Mouse (Mus musculus): ENCODE measurements around the gene Supt4a.

Gene Supt4a

DNA sequence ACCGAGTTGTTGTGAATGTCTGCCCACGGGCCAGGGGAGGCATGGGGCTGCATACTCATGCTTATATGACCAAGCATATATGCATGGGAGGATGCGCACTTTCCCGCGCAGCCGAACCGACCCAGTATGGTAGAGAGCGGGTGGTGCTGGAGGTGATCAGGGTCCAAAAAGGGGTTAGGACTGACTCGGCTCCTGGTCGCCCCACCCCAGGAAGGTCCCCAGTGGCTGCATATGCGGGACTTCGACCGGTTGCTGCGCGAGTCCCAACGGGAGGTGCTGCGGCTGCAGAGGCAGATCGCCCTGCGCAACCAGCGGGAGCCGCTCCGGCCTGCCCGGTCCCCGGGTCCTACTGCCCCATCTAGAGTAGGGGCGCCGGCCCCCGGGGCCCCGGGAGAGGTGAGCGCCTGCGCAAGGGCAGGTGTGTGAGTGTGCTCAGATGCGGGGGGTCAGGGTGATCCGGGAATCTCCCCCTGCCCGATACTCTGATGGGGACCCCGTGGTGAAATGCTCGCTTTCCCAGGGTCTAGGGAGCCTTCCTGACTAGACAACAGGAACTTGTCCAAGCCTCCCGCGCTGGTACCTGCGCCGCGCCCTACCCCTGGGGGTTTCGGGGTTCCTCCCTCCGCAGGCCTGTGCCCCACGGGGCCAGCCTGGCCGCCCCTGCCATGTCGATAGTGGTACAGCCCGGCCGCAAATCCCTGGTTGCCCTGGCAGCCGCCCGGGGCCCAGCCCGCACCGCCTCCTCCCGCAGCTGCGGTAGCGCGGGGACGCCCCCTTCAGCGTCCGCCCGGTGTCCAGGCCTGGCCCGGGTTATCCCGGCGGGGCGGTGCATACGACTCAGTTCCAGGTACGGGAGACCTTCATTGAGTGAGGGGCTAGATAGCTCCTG lies 26.9 kb downstream of the Supt4a start:
- DNase-seq (ENCODE audit: low read depth) = no peak

DNA sequence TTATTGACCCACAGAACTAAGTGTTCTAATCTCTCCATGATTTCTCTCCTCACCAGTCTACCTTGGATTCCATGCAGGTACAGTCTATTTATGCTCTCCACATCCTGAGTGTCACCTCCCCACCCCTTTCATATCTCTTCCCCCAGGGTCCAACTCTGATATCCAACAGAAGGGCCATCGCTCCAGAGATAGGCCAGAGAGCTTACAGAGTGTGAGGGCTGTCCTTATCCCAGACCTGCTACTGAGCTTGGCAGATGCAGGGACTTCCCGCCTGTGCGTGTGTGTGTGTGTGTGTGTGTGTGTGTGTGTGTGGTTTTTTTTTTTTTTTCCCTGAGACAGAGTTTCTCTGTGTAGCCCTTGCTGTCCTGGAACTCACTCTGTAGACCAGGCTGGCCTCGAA lies 31.4 kb downstream of the Supt4a start:
- no peak for DNase-seq (ENCODE audit: low read depth)

DNA sequence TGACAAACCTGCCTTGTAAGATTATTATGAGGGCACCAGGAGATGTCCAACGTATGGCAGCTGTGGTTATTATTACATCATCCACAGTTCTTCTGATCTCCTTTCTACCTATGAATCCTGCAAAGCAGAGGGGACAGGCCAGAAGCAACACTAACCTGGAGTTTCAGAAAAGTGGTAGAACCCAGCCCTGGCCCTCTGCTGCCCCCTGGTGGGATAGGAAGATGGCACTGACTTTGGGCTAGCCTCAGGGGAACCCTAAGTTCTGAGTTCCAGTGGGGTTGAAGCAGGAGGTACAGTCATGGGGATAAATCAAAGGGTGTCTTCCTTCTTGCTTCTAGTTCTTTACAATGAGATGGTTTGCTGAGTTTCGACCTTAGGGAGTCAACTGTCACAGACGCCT lies 33.6 kb downstream of the Supt4a start:
- peak; percentile 70 for DNase-seq (ENCODE audit: low read depth)

DNA sequence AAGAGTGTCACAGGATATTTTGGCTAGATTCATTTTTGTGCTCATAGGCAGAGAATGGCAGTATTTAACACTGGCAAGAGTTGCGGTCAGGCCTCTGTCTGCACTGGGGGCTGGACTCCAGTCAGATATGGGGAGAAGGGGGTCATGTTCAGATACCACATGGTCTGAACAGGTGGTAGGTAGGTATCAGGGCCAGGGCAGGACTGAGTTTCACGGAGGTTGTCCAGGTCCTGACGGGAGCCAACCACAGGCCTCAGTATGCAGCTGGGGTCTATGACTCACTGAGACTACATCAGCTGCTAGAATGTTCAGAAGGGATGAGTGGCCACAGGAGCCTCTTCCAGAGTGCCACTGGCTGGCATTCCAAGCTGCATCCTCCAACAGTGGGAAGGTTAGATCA lies 35.0 kb downstream of the Supt4a start:
- DNase-seq (ENCODE audit: low read depth) = no peak

DNA sequence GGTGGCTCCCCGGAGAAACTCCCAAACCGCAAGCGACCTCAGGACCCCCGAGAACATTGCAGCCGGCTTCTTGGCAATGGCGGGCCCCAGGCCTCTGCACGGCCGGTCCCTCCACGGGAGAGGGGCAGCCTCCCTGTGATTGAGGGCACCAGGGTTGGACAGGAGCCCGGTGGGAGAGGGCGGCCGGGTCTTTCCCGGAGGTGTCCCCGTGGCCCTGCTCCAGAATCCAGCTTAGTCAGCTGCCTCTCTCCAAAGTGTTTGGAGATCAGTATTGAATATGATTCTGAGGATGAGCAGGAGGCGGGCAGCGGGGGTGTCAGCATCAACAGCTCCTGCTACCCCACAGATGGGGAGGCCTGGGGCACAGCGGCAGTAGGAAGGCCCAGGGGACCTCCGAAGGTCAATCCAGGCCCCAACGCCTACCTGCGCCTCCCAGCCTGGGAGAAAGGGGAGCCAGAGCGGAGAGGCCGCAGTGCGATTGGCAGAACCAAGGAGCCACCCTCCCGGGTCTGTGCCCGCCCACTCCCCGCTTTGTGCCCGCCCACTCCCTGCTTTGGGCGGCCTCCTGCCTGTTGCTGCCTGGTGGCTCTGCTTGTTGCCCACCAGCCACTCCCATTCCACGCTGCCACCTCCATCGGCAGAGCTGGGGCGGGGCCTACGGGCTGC lies 40.9 kb downstream of the Supt4a start:
- no peak for DNase-seq (ENCODE audit: low read depth)

DNA sequence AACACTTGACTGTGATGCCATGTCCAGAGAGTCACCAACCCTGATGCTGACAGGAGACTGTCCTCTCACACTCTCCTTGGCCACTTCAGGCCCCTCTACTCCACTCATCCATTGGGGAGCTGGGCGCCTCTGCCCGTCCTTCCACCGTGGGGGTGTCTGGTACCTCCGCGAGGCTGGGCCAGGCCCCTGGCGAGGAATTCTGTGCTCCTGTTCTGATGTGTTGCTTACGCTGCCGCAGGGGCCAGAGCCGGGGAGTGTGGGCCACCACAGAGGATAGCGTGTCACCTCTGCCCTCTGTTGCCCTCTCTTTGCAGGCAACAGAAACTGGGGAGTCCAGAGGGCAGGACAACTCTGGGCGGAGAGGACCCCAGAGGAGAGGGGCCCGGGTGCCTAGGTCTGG lies 41.6 kb downstream of the Supt4a start:
- DNase-seq (ENCODE audit: low read depth) = no peak

DNA sequence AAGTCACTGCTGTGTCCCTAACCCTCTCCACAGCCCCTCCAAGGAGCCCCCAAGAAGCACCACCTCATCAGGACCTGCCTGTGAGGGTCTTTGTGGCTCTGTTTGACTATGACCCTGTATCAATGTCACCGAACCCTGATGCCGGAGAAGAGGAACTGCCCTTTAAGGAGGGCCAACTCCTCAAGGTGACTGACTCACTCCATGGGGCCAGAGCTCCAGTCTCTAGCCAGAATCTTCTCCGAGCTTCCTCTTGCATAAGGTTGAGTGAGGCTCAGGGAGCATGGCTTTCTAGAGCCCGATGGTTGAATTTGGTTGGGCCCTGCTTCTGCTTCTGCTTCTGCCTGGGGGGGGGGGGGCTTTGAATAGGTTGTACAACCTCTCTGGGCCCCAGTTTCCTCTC lies 42.0 kb downstream of the Supt4a start:
- DNase-seq (ENCODE audit: low read depth) = peak; percentile 48

DNA sequence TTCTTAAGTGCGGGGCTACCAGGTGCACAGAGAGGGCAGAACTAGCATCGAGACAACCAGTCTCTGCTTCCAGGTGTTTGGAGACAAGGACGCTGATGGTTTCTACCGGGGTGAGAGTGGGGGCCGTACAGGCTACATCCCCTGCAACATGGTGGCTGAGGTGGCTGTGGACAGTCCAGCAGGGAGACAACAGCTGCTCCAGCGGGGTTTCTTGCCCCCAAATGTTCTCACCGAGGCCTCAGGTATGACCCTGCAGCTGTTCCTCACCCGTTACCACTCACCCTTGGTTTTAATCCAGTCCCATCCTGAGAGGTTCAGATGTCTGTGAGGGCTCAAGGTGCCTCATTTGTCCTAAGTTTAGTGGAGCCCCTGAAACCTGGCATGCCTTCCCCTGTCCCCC lies 42.8 kb downstream of the Supt4a start:
- no peak for DNase-seq (ENCODE audit: low read depth)

DNA sequence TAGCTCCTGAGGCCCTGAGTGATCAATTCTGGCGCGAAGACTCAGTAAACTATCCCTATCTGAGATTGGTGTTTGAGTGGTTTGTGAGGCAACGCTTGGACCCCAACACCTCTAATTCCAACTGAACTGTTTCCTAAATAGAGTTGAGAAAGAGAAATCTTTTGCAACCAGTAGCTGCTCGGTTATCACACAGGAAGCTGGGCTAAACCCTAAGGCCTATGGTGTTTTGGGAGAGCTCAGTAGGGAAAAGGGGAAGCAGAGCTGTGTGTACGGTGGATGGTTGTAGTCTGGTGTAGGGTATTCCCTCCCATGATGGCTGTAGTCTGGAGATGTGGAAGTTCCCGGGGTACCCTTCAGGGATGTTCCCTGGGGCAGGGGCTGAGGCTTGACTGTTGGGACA lies 52.7 kb downstream of the Supt4a start:
- peak; percentile 81 for DNase-seq (ENCODE audit: low read depth)
